Mouse (Mus musculus) left cerebral cortex, postnatal 10 days (tissue): Measurements from ENCODE around the gene Acrbp. TPM values are rescaled to one million over a fixed set of nuclear protein-coding genes. Genes with fewer than 3 reads are reported as not detected.
A peak's percentile ranks its signal among the peaks of the same experiment; 100 is the strongest.
"Not testable (repeated sequence)": the region's sequence is repeated elsewhere in the genome, so short reads cannot be mapped to it uniquely, and the experiment has no call there.

ENCODE experiments used
- DNase-seq, 2 experiments: peaks; one replicate each; pipeline ENCODE4 v3.0.0; 2021 to 2022; ENCODE audit warnings: low spot score in 2 of 2, mixed read lengths in 1 of 2; ENCODE audit errors: extremely low spot score in 1 of 2
- intact Hi-C: fragments of 180-260 bp; cut with DNase I; formaldehyde crosslinking; loops from one replicate; pipeline ENCODE4 v1.15.1; 2025
- total RNA-seq, 2 experiments: library from RNA; stranded (reverse); gene quantifications; 2 replicates each; pipeline ENCODE4 v1.2.3; 2021

Gene Acrbp
- total RNA-seq, 2 experiments from 2014 or later = 8.0 to 8.7 TPM

- DNase-seq = no peak
- intact Hi-C loops = no loop called here
Observed at GRCm38 (mm10) chr6:125063906-125064305, 14.4 kb downstream of the Acrbp start.

- DNase-seq, intact Hi-C loops: not testable (repeated sequence)
Observed at GRCm38 (mm10) chr6:125065223-125065622, 15.7 kb downstream of the Acrbp start.

- intact Hi-C loops = no loop called here
- DNase-seq = no peak
Observed at GRCm38 (mm10) chr6:125067571-125067995, 18.1 kb downstream of the Acrbp start, which contains the start of gene Lpar5. TSS of gene Lpar5 (plus strand) at chr6:125067920.

- DNase-seq = no peak
- intact Hi-C loops = no loop called here
Observed at GRCm38 (mm10) chr6:125071170-125071895, 21.8 kb downstream of the Acrbp start.

GRCm38 (mm10) chr6:125071896-125072279 lies 22.4 kb downstream of the Acrbp start:
- intact Hi-C loops = no loop called here
- DNase-seq = peak; percentile 71 to 87

- DNase-seq = no peak
- intact Hi-C loops = no loop called here
Observed at GRCm38 (mm10) chr6:125073825-125074224, 24.3 kb downstream of the Acrbp start.

GRCm38 (mm10) chr6:125081394-125081793 lies 31.9 kb downstream of the Acrbp start:
- no peak for DNase-seq
- intact Hi-C loops = loop anchor here (10.0 kb wide), 2 partner anchors 147 to 227 kb away; partner anchors contain the start of genes Mlf2 and P3h3

GRCm38 (mm10) chr6:125081797-125082560 lies 32.5 kb downstream of the Acrbp start:
- intact Hi-C loops = loop anchor here (2.0 to 10.0 kb wide), 3 partner anchors 35 to 227 kb away; partner anchors contain the start of genes Mlf2 and P3h3
- DNase-seq = peak; percentile 84 to 96

GRCm38 (mm10) chr6:125082801-125083386 lies 33.4 kb downstream of the Acrbp start:
- intact Hi-C loops = loop anchor here (2.0 to 10.0 kb wide), 3 partner anchors 36 to 228 kb away; partner anchors contain the start of genes Mlf2 and P3h3
- no peak for DNase-seq

GRCm38 (mm10) chr6:125084424-125084823 lies 34.9 kb downstream of the Acrbp start:
- intact Hi-C loops = loop anchor here (10.0 kb wide), 2 partner anchors 150 to 230 kb away; partner anchors contain the start of genes Mlf2 and P3h3
- peak; percentile 61 to 72 for DNase-seq

GRCm38 (mm10) chr6:125087937-125088336 lies 38.4 kb downstream of the Acrbp start:
- intact Hi-C loops = loop anchor here (10.0 kb wide), 2 partner anchors 153 to 233 kb away; partner anchors contain the start of genes Mlf2 and P3h3
- DNase-seq = no peak

GRCm38 (mm10) chr6:125088561-125089321 lies 39.3 kb downstream of the Acrbp start:
- intact Hi-C loops = loop anchor here (10.0 kb wide), 2 partner anchors 154 to 234 kb away; partner anchors contain the start of genes Mlf2 and P3h3
- peak; percentile 69 to 90 for DNase-seq

GRCm38 (mm10) chr6:125089521-125090321 lies 40.2 kb downstream of the Acrbp start:
- intact Hi-C loops = loop anchor here (10.0 kb wide), 2 partner anchors 155 to 235 kb away; partner anchors contain the start of genes Mlf2 and P3h3

GRCm38 (mm10) chr6:125090341-125091085 lies 41.0 kb downstream of the Acrbp start:
- intact Hi-C loops = no loop called here
- DNase-seq = no peak

More at GRCm38 (mm10) chr6:125089521-125090321, 40.2 kb downstream of the Acrbp start:
- DNase-seq = peak; percentile 82 to 93

GRCm38 (mm10) chr6:125092372-125092771 lies 42.9 kb downstream of the Acrbp start:
- DNase-seq = no peak
- intact Hi-C loops = no loop called here

- no peak for DNase-seq
- intact Hi-C loops = no loop called here
Observed at GRCm38 (mm10) chr6:125094843-125095242, 45.4 kb downstream of the Acrbp start.
